Mouse (Mus musculus): ENCODE results near the gene Myo16. TPM values are rescaled to one million over a fixed set of nuclear protein-coding genes. Genes with fewer than 3 reads are reported as not detected.

Myo16 gene
- polyA plus RNA-seq, 1 experiment, result 104 TPM

DNA sequence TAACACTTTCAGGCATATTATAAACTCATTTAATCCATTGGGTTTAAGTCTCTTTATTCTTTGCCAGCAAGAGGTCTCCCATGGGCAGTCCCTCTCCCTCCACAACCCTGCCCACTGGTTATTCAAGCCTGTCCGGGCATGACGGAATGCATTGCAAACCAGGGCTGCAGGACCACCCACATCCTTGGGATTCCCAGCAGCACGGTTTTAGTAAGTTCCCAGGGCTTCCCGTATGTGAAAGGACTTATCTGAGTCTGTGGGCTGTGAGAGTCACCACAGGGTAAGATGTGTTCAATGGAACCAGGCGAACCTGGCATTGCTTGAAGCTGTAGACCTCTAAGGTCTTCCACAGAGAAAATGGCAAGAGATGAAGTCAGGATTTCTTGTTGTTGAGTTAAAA lies 471.6 kb downstream of the Myo16 start:
- WGBS, result 56% methylated on average over 5 of the region's 5 CpGs
- peaks cover 3% of the 10 kb centered on the region; the same call in 1 of the 2 replicates for H3K4me1 ChIP-seq (ENCODE audit: control insufficient read depth, insufficient read depth, low read length)

DNA sequence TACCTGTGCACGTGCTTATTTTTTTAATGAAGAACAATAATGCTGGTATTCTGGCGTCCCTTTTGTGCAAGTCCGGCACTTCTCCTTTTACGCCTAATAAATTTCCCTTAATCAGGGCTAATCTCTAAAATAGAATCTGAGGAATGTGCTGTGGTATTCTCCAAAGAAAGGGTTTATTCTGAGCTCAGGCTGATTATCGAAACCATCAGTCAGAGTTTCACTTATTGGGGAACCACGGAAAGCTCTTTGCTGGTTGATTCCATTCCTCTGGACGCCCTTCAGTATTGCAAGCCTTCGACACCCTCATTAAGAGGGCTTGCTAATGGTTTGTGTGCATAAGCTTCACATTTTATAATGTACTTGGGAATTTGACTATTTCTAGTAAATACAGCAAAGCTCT lies 475.0 kb downstream of the Myo16 start:
- TF ChIP-seq POLR2A (IDR thresholded peaks at IDR 0.05; ENCODE audit: insufficient read depth, low read depth, low read length), result no peak
- TF ChIP-seq CTCF (IDR thresholded peaks at IDR 0.05; ENCODE audit: insufficient read depth, low read depth, low read length), result no peak
- H3K27ac ChIP-seq (ENCODE audit: insufficient read depth, low read depth, low read length), result no peak overlapping the region

More for the DNA sequence above, 471.6 kb downstream of the Myo16 start:
- H3K4me3 ChIP-seq (ENCODE audit: insufficient read depth, low read depth, low read length), result no peak overlapping the region
- TF ChIP-seq POLR2A (IDR thresholded peaks at IDR 0.05; ENCODE audit: insufficient read depth, low read depth, low read length) (no peak), CTCF (IDR thresholded peaks at IDR 0.05; ENCODE audit: insufficient read depth, low read depth, low read length) (no peak)
- no peak overlapping the region for H3K27ac ChIP-seq (ENCODE audit: insufficient read depth, low read depth, low read length)

DNA sequence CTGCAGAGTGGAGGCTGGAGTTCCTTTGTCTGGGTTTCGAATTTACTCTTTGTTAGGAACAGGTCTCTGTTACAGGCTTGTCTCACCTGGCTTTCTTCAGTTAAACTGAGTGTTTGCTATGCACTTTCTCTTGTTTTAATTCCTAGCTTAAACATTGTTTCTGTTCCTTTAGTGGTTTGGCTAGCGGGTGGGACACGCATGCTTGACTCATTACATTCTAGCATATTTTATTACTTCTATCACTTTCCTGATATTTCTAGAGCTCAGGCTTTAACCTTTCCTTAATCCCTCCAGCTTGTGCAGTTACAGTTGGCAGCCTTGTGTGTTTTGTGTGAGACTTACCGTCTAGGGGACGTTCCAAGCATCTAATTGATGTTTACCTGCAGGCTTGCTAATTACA lies 476.2 kb downstream of the Myo16 start:
- H3K27ac ChIP-seq (ENCODE audit: insufficient read depth, low read depth, low read length), result no peak overlapping the region
- no peak for TF ChIP-seq POLR2A (IDR thresholded peaks at IDR 0.05; ENCODE audit: insufficient read depth, low read depth, low read length)
- TF ChIP-seq CTCF (IDR thresholded peaks at IDR 0.05; ENCODE audit: insufficient read depth, low read depth, low read length), result no peak
- no peak overlapping the region for H3K4me3 ChIP-seq (ENCODE audit: insufficient read depth, low read depth, low read length)
- peaks cover 5% of the 10 kb centered on the region; the same call in 1 of the 2 replicates for H3K4me1 ChIP-seq (ENCODE audit: control insufficient read depth, insufficient read depth, low read length)
- 59% methylated on average over 5 of the region's 5 CpGs for WGBS

More for the DNA sequence above, 475.0 kb downstream of the Myo16 start:
- H3K4me1 ChIP-seq (ENCODE audit: control insufficient read depth, insufficient read depth, low read length), result no peaks in the 10 kb centered on the region
- 66% methylated on average over 8 of the region's 8 CpGs for WGBS
- H3K4me3 ChIP-seq (ENCODE audit: insufficient read depth, low read depth, low read length), result no peak overlapping the region

DNA sequence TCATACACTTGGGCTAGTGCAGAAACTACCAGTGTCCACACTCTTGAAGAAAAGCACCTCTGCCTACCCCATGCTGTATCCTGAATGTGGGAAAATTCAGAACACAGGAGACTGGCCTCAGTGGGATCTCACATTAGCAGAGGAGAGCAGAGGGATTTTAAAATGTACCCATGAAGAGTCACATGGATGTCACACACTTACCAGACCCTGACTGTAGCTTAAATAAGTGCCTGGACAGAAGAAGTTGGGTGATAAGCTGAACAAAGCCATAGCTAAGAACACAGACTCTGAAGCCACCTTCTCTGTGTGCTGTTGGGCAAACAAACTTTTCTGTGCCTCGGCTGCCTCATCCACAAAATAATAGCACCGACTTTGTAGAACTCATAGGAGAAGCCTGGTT lies 477.3 kb downstream of the Myo16 start:
- TF ChIP-seq CTCF (IDR thresholded peaks at IDR 0.05; ENCODE audit: insufficient read depth, low read depth, low read length) (no peak), POLR2A (IDR thresholded peaks at IDR 0.05; ENCODE audit: insufficient read depth, low read depth, low read length) (no peak)
- H3K4me3 ChIP-seq (ENCODE audit: insufficient read depth, low read depth, low read length), result no peak overlapping the region
- H3K4me1 ChIP-seq (ENCODE audit: control insufficient read depth, insufficient read depth, low read length), result peaks cover 5% of the 10 kb centered on the region; the same call in 1 of the 2 replicates
- no peak overlapping the region for H3K27ac ChIP-seq (ENCODE audit: insufficient read depth, low read depth, low read length)
- 98% methylated on average over 2 of the region's 2 CpGs for WGBS

DNA sequence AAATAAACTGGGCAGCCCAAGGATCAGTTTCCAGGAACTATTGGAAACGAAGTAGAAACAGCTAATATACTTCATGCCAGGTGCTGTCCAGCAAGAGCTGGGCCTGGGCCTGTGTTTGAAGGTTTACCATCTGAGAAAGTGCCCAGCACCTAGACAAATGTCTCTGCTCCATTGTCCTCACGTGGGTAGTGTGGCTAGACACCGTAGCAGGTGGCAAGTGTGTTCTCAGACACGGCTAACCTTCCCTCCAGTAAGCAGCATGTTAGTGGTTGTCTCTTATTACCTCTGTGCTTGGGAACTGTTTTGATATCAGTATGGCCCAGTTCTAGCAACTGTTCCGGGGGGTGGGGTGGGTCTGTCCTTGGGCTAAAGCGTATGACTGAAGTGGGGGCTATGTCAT lies 478.9 kb downstream of the Myo16 start:
- Histone ChIP-seq H3K27ac (ENCODE audit: insufficient read depth, low read depth, low read length) (no peak overlapping the region), H3K4me3 (ENCODE audit: insufficient read depth, low read depth, low read length) (no peak overlapping the region), H3K4me1 (ENCODE audit: control insufficient read depth, insufficient read depth, low read length) (peaks cover 5% of the 10 kb centered on the region; the same call in 1 of the 2 replicates)
- TF ChIP-seq CTCF (IDR thresholded peaks at IDR 0.05; ENCODE audit: insufficient read depth, low read depth, low read length) (no peak), POLR2A (IDR thresholded peaks at IDR 0.05; ENCODE audit: insufficient read depth, low read depth, low read length) (no peak)
- 79% methylated on average over 6 of the region's 6 CpGs for WGBS

DNA sequence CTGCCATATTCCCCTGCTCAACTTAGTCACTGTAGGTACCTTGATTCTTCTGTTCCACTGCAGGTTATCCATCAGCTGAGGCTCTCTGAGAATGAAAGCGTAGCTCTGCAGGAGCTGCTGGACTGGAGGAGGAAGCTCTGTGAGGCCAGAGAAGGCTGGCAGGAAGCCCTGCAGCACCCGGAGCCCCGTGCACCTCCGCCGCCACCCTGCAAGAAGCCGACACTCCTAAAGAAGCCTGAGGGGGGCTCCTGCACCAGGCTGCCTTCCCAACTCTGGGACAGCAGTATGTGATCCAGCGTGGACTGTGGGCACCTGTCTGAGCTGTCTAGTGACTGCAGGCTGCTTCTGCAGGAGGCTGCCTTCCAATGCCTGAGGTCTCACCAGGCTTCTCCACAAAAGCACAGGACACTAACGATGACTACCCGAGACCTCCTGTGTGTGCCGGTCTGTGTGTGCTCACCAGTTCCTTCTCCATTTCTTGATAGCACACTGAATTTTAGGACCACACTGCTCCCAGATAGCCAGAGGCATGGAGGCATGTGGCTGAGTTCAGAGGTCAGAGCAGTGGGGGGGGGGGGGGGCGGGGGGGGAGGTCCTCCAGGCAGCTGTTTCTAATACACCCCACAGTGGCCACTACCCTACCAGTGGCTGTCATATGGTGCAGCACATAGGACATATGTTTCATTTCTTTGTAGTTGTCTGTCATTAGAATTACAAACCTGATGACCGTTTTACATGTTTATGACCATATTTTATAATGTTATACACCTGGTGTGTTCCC lies 479.8 kb downstream of the Myo16 start:
- no peak overlapping the region for H3K27ac ChIP-seq (ENCODE audit: insufficient read depth, low read depth, low read length)
- peaks cover 5% of the 10 kb centered on the region; the same call in 1 of the 2 replicates for H3K4me1 ChIP-seq (ENCODE audit: control insufficient read depth, insufficient read depth, low read length)
- H3K4me3 ChIP-seq (ENCODE audit: insufficient read depth, low read depth, low read length), result no peak overlapping the region
- no peak for TF ChIP-seq CTCF (IDR thresholded peaks at IDR 0.05; ENCODE audit: insufficient read depth, low read depth, low read length)
- TF ChIP-seq POLR2A (IDR thresholded peaks at IDR 0.05; ENCODE audit: insufficient read depth, low read depth, low read length), result no peak
- WGBS, result 64% methylated on average over 12 of the region's 12 CpGs

DNA sequence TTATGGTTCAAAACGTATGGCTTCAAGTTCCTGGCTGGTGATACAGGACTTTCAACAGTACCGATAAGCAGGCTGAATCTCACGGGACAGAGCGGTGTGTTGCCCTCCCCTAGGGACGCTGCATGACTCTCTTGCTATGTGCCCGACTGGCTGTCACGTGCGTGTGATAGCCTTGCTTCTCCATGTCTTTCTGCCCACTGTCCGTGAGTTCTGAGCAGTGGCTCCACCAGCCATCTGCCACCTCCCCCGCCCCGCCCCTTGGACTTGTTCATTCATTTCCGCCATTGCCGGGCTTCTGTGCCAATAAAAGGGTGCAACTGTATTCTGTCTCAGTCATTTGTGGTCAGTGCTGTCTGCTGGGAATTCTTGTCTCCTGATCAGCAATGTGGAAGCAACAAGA lies 480.7 kb downstream of the Myo16 start:
- H3K4me3 ChIP-seq (ENCODE audit: insufficient read depth, low read depth, low read length), result no peak overlapping the region
- WGBS, result 68% methylated on average over 13 of the region's 13 CpGs
- peaks cover 5% of the 10 kb centered on the region; the same call in 1 of the 2 replicates for H3K4me1 ChIP-seq (ENCODE audit: control insufficient read depth, insufficient read depth, low read length)
- no peak overlapping the region for H3K27ac ChIP-seq (ENCODE audit: insufficient read depth, low read depth, low read length)
- TF ChIP-seq POLR2A (IDR thresholded peaks at IDR 0.05; ENCODE audit: insufficient read depth, low read depth, low read length) (no peak), CTCF (IDR thresholded peaks at IDR 0.05; ENCODE audit: insufficient read depth, low read depth, low read length) (no peak)

DNA sequence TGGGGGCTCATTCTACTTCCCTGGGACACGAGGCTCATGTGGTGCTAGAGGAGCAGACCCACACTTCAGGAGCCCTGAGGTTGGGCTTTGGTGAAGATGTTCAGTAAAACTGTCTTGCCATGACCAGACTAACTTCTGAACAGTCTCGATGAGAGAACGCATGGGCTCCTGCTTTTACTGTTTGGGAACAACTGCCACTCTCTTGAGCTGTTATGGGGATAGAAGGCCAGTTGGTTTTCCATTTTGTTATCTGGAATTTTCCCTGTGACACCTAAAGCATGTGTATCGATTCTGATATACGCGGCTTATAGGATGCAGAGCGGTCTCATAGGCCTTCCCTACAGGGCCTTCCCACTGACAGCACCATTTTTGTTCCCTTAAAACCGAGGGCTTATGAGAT lies 485.2 kb downstream of the Myo16 start:
- WGBS, result 89% methylated on average over 8 of the region's 8 CpGs
- Histone ChIP-seq H3K4me3 (ENCODE audit: insufficient read depth, low read depth, low read length) (no peak overlapping the region), H3K4me1 (ENCODE audit: control insufficient read depth, insufficient read depth, low read length) (peaks cover 8% of the 10 kb centered on the region; the same call in 1 of the 2 replicates), H3K27ac (ENCODE audit: insufficient read depth, low read depth, low read length) (no peak overlapping the region)
- TF ChIP-seq CTCF (IDR thresholded peaks at IDR 0.05; ENCODE audit: insufficient read depth, low read depth, low read length), result no peak
- TF ChIP-seq POLR2A (IDR thresholded peaks at IDR 0.05; ENCODE audit: insufficient read depth, low read depth, low read length), result no peak

DNA sequence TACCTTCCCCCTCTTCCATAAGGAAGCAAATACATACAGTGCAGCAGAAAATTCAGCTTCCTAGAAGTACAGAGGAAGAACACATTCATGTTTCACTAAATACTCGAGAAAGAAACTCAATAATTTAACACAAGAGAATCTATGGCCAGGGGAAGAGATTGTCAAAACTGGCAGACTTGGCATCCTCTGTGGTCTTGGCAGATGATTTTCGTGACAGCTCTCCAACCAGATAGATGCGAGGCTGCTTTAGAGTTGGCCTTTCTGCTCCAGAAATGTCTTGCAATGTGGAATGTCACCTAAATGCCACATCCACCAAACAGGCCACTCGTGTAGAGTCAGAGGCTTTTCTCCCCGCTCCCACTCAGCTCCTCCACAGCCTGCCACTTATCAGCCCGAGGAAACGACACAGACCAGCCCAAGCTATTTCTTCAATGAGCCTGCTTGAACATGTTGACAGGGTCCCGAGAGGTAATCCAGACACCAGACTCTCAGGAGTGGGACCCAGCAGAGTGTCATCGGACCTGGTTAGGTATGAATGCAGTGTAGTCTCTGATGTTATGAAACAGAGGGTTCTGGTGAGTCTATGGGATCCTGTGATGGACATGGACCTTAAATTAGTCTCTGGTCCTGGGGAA lies 486.6 kb downstream of the Myo16 start:
- H3K4me3 ChIP-seq (ENCODE audit: insufficient read depth, low read depth, low read length), result no peak overlapping the region
- WGBS, result 79% methylated on average over 9 of the region's 9 CpGs
- H3K27ac ChIP-seq (ENCODE audit: insufficient read depth, low read depth, low read length), result no peak overlapping the region
- no peak for TF ChIP-seq POLR2A (IDR thresholded peaks at IDR 0.05; ENCODE audit: insufficient read depth, low read depth, low read length)
- TF ChIP-seq CTCF (IDR thresholded peaks at IDR 0.05; ENCODE audit: insufficient read depth, low read depth, low read length), result no peak
- H3K4me1 ChIP-seq (ENCODE audit: control insufficient read depth, insufficient read depth, low read length), result peaks cover 3% of the 10 kb centered on the region; the same call in 1 of the 2 replicates
